Mouse (Mus musculus) layer of hippocampus, postnatal 25 days (tissue): ENCODE results near the gene Kpnb1. TPM values are rescaled to one million over a fixed set of nuclear protein-coding genes. Genes with fewer than 3 reads are reported as not detected.
"Not testable (repeated sequence)": the region's sequence is repeated elsewhere in the genome, so short reads cannot be mapped to it uniquely, and the experiment has no call there.

ENCODE experiments used
- DNase-seq, 2 experiments: peaks; one replicate each; pipeline ENCODE4 v3.0.0; 2022; ENCODE audit warnings: mixed read lengths in 2 of 2, low spot score in 1 of 2; ENCODE audit errors: extremely low spot score in 1 of 2
- total RNA-seq, 2 experiments: library from RNA; stranded (reverse); gene quantifications; 2 replicates each; pipeline ENCODE4 v1.2.3; 2021

Kpnb1 gene
- 100 to 1,000 TPM; 123 to 130 TPM for total RNA-seq

- peak; percentile 86 to 95 for DNase-seq
These were observed at the start of gene Kpnb1 for GRCm38 (mm10) chr11:97187764-97188642. Gene Kpnb1, minus strand, starts transcription at chr11:97187881.

DNA sequence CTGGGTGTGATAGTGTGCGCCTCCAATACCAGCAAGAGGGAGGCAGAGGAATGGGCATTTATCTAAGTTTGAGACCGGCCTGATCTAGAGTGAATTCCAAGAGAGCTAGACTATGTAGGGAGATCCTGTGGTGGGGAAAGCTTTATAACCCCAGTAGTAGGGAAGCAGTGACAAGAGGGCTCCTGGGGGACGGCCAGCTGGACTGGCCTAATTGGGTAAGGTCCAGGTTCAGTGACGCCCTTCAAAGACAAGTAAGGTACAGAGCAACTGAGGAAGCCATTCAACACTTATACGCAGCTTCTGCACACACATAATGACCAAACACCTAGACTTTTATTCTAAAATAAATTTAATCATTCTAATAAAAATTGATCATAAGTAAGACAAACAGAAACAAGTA lies 44.8 kb upstream of the Kpnb1 start:
- DNase-seq = no peak

DNA sequence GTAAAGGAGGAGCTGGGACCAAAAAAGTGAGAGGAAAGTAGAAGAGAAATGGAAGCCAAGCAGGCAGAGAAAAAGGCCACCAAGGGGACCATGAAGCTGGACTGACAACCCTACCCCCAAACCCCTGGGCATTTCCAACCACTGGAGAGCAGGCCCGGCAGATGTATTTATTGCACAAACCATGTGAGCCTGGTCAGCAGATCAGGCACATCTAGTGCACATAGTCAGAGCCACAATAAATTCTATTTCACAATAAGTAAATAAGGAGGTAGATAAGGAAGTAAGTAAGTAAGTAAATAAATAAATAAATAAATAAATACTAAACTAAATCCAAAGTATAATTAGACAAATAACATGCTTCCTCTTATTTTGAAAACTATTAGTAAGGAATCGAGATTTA lies 41.7 kb upstream of the Kpnb1 start:
- no peak for DNase-seq

DNA sequence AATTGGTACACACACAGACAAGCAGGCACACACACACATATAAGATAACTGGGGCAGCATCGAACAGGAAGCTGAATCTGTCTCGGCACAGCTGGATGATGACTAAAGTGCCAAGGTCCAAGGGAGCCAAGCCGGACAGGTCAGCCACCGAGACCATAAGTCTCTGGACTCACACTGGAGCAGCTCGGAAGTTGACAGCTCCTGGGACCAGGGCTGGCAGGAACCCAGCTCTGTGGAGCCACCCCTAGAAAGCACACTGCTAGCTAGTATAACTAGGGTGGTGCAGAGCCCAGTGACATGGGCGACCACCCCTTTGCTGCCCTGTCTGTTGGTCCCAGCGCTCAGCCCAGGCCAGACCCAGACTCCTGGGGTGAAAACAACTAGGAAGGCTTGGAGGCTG lies 41.3 kb upstream of the Kpnb1 start:
- DNase-seq = no peak

- no peak for DNase-seq
These were observed 38.5 kb upstream of the Kpnb1 start for GRCm38 (mm10) chr11:97226131-97226530.

- DNase-seq = no peak
These were observed 35.8 kb upstream of the Kpnb1 start for GRCm38 (mm10) chr11:97223485-97223884.

DNA sequence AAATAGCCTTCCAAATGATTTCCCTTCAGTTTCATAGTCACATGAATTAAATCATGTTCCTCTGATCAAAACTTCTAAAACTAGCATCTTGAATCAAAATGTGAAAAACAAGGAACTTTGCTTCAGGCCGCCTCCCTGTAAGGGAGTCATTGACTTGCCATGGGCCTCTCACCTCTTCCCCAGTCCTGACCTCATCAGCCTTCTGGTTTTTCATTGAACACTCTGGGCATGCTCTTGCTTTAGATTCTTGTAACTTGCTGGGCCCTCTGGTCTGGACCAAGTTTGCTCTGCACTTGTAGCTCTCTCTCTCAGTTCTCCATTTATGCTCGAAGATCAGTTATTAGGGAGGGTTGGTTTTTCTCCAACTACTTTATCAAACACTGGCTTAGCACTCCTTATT lies 33.9 kb upstream of the Kpnb1 start:
- no peak for DNase-seq

- no peak for DNase-seq
These were observed 32.5 kb upstream of the Kpnb1 start for GRCm38 (mm10) chr11:97220211-97220610.

GRCm38 (mm10) chr11:97214411-97214810 lies 26.7 kb upstream of the Kpnb1 start:
- no peak for DNase-seq

DNA sequence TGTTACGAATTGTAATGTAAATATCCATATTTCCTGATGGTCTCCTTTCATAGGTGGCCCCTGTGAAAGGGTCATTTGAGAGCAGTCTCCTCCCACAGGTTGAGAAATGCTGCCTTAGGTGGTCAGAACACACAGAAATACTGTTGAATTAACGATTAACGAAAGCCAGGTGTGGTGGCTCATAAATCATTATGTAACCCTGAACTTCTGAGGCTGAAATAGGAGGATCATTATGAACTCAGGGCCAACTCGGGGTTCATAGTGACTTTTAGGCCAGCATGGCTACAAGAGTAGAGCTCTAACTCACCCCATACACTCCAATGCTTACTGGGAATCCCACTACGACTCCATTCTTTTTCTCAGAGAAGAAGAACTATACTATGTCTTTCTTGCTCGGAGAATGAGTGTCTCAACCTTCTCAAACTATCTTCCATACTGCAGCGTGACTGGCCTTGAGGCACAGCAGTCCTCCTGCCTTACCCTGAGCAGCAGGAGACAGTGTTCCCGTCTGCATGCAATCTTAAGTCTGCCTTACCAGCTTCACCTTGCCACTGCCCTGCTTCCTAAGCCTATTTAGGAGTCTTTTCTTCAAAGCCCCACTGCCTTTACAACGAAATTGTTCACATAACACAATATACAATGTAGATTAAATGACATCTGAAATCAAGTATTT lies 23.2 kb upstream of the Kpnb1 start:
- DNase-seq = no peak

DNA sequence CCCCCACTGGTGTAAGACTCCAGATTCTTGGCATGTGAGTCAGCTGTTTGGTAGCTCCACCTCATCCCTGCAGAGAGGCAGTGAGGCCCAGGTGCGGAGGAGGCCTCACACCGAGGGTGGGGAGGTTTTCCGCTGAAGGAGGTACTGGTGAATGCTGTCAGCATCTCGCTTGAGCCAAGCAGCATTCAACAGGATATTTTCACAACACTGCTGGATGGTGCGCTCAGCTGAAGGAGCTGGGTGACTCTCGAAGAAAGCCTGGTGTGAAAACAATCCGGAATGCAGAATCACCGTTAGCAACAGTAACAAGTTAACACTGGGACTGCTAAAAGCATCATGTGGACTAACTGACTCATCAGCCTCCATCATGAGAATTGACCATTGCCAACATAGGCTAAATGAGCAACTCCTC lies 19.3 kb upstream of the Kpnb1 start:
- no peak for DNase-seq

- no peak for DNase-seq
These were observed 11.8 kb upstream of the Kpnb1 start for GRCm38 (mm10) chr11:97199519-97199918.

- DNase-seq = peak in 1 of 2 experiments; percentile 42
These were observed 10.9 kb upstream of the Kpnb1 start for GRCm38 (mm10) chr11:97198601-97199000.

DNA sequence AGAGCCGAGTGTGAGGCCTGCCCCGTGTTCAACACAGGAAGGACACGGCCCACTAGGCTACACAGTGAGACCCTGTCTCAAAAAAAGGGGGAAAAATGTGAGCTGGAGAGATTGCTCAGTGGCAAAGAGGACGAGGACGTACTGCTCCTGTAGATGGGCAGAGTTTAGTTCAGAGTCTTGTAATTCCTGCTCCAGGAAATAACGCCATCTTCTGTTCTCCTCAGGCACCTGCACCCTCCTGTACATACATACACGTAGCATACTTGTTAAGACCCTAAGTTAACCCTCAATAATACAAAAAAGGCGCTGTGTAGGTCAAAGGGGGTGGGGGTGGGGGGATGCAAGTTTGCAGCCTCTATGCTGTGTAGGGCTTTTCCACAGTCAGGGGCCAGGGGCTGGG lies 9.3 kb upstream of the Kpnb1 start:
- DNase-seq = no peak

- DNase-seq = no peak
These were observed 8.9 kb upstream of the Kpnb1 start for GRCm38 (mm10) chr11:97196541-97196940.

GRCm38 (mm10) chr11:97192621-97192951 lies 4.9 kb upstream of the Kpnb1 start:
- no peak for DNase-seq

GRCm38 (mm10) chr11:97191915-97192620 lies 4.4 kb upstream of the Kpnb1 start:
- no peak for DNase-seq

GRCm38 (mm10) chr11:97190992-97191391 lies 3.3 kb upstream of the Kpnb1 start:
- no peak for DNase-seq

GRCm38 (mm10) chr11:97189645-97190044 lies 2.0 kb upstream of the Kpnb1 start:
- not testable (repeated sequence) for DNase-seq

DNA sequence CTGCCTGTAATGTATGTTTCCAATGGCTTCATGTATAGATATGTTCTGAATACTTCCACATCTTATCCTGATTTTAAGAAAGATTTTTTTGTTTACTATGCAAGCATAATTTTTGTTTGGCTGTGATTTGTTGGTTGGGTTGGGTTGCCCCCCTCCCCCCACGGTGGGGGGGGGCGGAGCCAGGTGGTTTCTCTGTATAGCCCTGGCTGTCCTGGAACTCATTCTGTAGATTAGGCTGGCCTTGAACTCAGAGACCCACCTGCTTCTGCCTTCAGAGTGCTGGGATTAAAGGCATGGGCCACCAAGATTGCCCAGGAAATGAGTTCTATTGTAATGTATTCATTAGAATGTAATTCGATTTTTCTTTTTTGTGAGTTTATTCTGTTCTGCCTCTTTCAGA lies 1.6 kb upstream of the Kpnb1 start:
- DNase-seq = no peak

GRCm38 (mm10) chr11:97188643-97188955 lies 918 bp upstream of the Kpnb1 start:
- DNase-seq = no peak
